Mouse (Mus musculus) megakaryocyte, embryonic 14.5 days (primary cell): Measurements from ENCODE around the gene Ntrk3. TPM values are rescaled to one million over a fixed set of nuclear protein-coding genes. Genes with fewer than 3 reads are reported as not detected.

Source experiments
- H3K27me3 ChIP-seq: replicated peaks from 2 replicates; pipeline ENCODE3; 2012; ENCODE audit warnings: inconsistent platforms
- H3K36me3 ChIP-seq: replicated peaks from 2 replicates; pipeline ENCODE3; 2012; ENCODE audit warnings: low read length, inconsistent platforms, mixed read lengths
- H3K4me1 ChIP-seq: 2 replicates; pipeline ENCODE4 v1.6.1; 2012; ENCODE audit warnings: inconsistent platforms
- H3K4me3 ChIP-seq: replicated peaks from 2 replicates; pipeline ENCODE3; 2012; ENCODE audit warnings: moderate library complexity, mild to moderate bottlenecking, inconsistent platforms
- H3K9me3 ChIP-seq: 2 replicates; pipeline ENCODE4 v1.6.1; 2012; ENCODE audit warnings: inconsistent platforms
- FLI1 ChIP-seq: IDR thresholded peaks from 2 replicates; pipeline ENCODE4 v1.6.1; 2012; ENCODE audit warnings: low read length, inconsistent platforms, mixed read lengths
- GATA1 ChIP-seq: IDR thresholded peaks from 3 replicates; pipeline ENCODE4 v1.6.1; 2012; ENCODE audit warnings: mixed read lengths, low read length, inconsistent platforms, borderline replicate concordance
- polyA plus RNA-seq: library from polyadenylated mRNA; stranded (reverse); fragments of >175 nt; gene quantifications from 2 replicates; pipeline ENCODE4 v1.2.3, GENCODE M21; 2012; ENCODE audit warnings: low replicate concordance; ENCODE audit not compliant: insufficient read depth

Ntrk3 gene
- polyA plus RNA-seq, 1 experiment: not detected

DNA sequence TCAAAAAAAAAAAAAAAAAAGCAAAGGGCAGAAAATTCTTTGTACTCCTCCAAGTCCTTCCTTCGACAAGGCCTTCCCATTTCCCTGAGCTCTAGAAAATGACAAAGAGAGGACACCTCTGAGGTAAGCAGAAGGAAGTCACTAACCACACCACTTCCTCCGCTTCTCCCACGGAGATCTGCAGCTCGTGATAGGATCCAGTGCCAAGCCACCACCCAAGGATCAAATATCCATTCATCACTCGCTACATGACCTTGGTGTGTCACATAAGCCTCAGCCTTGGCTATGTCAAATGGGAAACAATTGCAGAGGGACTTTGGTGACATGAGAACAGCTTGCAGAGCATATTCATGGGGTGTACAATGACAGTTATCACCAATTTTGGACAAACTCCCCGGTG lies 52.9 kb downstream of the Ntrk3 start:
- Histone ChIP-seq H3K36me3 (no peaks in the 10 kb centered on the region), H3K9me3 (0 out of 2 replicates have a peak, but pooled peaks cover 5% of the 10 kb centered on the region)

DNA sequence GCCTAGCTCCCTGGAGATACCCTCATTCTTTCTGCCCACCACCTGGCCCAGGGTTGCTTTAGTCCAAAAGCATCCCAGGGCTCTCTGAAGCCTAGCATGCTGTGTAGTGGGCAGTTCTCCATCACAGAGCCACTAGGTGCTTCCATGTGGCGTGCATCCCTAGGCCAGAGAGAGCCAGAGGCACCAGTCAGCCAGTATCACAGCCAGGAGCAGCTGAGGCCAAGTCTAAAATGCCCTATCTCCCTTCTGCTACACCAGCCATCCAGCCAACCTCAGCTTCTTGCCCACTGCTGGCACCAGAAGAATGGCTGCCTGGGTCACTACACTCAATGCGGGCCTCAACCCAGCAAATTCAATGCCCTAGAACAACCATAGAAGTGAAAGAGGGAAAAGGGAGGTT lies 56.9 kb downstream of the Ntrk3 start:
- Histone ChIP-seq H3K36me3 (no peaks in the 10 kb centered on the region), H3K4me1 (peaks cover 18% of the 10 kb centered on the region), H3K27me3 (no peaks in the 10 kb centered on the region)

More for the DNA sequence above, 52.9 kb downstream of the Ntrk3 start:
- Histone ChIP-seq H3K27me3 (peaks cover under 1% of the 10 kb centered on the region), H3K4me1 (peaks cover 17% of the 10 kb centered on the region), H3K4me3 (no peak overlapping the region)
- TF ChIP-seq GATA1 (no peak; the same call in 2 of the 3 replicates), FLI1 (no peak)

DNA sequence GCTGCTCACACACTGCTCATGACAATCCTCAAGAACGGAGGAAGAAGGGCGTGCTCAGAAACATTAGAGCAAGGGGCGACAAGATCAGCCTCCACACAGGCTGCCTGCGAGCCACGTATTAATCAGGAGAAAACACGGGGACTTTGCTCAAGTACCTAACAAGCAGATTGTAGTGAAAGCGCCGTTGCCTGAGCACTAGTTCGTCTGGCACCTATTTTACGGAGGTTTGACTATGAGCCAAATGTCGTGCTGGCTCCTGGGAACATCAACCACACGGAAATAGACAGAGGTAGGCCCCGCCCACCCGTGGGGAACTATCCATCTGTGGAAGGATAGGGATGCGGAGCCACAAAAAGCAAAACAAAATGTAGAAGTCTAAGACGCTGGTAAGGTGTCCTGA lies 68.4 kb downstream of the Ntrk3 start:
- H3K4me1 ChIP-seq: no peaks in the 10 kb centered on the region

More for the DNA sequence above, 56.9 kb downstream of the Ntrk3 start:
- Histone ChIP-seq H3K9me3 (no peaks in the 10 kb centered on the region), H3K4me3 (no peak overlapping the region)
- TF ChIP-seq GATA1 (no peak), FLI1 (no peak)

DNA sequence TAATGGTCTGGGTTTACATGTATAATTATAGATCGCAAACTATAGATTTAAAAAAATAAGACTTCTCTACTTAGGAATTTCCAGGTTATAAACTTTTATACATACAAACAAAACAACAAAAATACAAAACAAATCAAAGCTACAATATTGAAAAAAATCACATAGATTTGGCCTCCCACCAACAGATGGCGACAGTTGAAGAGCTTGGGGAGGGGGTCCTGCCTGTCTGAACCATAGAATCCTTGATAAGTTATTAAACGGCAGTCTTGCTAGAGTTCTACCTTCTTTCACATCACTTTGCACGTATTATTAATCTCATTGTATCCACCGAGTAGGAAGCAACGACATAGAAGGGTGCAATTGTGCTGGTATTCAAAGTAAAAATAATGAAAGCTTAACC lies 68.9 kb downstream of the Ntrk3 start:
- TF ChIP-seq FLI1 (no peak), GATA1 (no peak)
- H3K4me1 ChIP-seq: no peaks in the 10 kb centered on the region
- no peaks in the 10 kb centered on the region for H3K9me3 ChIP-seq
- no peak overlapping the region for H3K4me3 ChIP-seq
- no peaks in the 10 kb centered on the region for H3K27me3 ChIP-seq
- H3K36me3 ChIP-seq: no peaks in the 10 kb centered on the region

More for the DNA sequence above, 68.4 kb downstream of the Ntrk3 start:
- H3K4me3 ChIP-seq: no peak overlapping the region
- H3K27me3 ChIP-seq: no peaks in the 10 kb centered on the region
- no peaks in the 10 kb centered on the region for H3K9me3 ChIP-seq
- H3K36me3 ChIP-seq: no peaks in the 10 kb centered on the region
- no peak for TF ChIP-seq FLI1
- no peak for TF ChIP-seq GATA1

DNA sequence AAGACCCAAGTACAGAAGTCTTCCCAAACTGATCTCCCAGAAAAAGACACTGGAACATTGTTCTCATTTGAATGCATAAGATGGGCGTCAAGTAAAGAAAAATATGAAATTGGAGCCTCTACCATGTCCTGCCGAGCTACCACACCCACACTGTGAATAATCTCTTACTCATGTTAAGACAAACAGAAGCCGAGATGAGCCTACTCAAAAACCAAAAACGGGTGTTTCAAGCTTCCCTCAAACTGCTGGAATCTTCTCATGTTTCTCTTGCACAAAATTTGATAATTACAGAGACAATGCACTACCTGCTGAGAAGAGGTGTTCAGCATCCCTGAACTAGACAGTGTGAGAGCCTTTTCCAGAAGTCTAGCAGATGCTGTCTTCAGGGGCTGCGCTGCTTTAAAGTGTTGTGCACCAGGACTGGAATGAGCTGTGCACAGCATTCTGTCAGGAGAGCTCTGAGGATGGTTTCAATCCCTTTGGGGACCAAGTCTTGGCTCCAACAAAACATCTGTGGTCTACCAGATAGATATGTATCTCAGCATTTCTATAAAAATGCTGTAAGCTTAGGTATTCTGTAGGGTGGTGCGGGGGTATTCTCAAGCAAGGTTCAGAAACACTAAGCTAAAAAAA lies 69.7 kb downstream of the Ntrk3 start:
- Histone ChIP-seq H3K27me3 (no peaks in the 10 kb centered on the region), H3K36me3 (no peaks in the 10 kb centered on the region)
- TF ChIP-seq GATA1 (no peak), FLI1 (no peak)

DNA sequence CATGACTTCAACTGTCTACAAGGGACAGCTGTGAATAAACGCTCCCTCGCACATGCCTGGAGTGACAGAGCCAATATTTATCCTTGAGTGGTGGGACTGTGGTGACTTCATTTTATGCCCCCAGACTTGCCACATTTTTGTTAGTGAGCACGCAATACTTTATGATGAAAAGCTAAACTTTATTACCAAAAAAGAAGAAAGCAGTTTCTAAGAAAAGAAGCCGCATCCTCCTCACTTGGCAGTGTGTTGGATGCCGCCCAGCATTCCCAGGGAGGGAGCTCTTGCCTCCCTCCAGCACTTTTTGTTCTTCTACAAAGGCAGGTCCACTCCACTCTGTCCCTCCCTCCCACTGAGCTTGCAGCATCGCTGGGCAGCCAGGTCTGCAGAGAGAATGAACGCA lies 77.0 kb downstream of the Ntrk3 start:
- Histone ChIP-seq H3K4me3 (no peak overlapping the region), H3K4me1 (no peaks in the 10 kb centered on the region), H3K27me3 (peaks cover 11% of the 10 kb centered on the region), H3K9me3 (no peaks in the 10 kb centered on the region), H3K36me3 (no peaks in the 10 kb centered on the region)
- no peak for TF ChIP-seq GATA1
- TF ChIP-seq FLI1: no peak

More for the DNA sequence above, 69.7 kb downstream of the Ntrk3 start:
- no peak overlapping the region for H3K4me3 ChIP-seq
- no peaks in the 10 kb centered on the region for H3K4me1 ChIP-seq
- H3K9me3 ChIP-seq: no peaks in the 10 kb centered on the region

DNA sequence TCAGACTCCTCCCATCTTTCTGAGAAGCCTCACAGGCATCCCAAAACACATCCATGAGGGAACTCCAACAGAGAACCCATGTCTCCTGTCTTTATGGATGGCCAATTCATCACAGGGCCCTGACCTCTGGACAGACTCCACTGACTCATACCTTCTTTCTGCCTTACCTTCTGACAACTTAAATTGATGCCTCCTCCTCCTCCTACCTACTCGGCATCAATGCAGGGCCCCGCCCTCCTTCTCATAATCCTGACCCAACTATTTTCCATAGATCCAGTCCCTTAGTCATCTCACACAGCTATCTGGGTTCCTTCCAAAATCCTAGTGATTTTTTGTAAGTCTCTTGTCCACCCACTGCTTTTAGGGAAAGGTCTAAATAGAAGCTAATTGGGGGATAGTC lies 78.0 kb downstream of the Ntrk3 start:
- Histone ChIP-seq H3K36me3 (no peaks in the 10 kb centered on the region), H3K4me3 (no peak overlapping the region), H3K9me3 (no peaks in the 10 kb centered on the region), H3K4me1 (no peaks in the 10 kb centered on the region), H3K27me3 (peaks cover 11% of the 10 kb centered on the region)
- TF ChIP-seq GATA1: no peak
- TF ChIP-seq FLI1: no peak

DNA sequence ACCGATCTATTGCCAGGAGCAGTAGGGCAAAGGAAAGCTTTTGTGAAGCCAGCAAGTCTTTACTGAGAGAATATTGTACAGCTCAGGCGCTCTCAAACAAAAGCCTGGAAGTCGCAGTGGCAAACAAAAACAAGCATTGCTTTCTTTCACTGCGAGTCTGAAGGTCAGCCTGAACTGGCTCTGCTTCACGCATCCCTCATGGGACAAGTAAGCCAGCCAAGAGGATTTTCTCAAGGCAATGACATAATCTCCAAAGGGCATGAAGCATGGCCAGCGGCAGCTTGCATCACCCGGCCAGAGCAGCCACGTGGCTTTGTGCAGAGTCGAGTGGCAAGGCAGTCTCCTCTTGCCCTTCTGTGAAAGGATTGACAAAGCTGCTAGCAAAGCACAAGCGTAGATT lies 79.8 kb downstream of the Ntrk3 start:
- Histone ChIP-seq H3K4me3 (no peak overlapping the region), H3K36me3 (no peaks in the 10 kb centered on the region), H3K9me3 (no peaks in the 10 kb centered on the region), H3K4me1 (no peaks in the 10 kb centered on the region), H3K27me3 (peaks cover 16% of the 10 kb centered on the region)
- TF ChIP-seq GATA1 (no peak), FLI1 (no peak)

DNA sequence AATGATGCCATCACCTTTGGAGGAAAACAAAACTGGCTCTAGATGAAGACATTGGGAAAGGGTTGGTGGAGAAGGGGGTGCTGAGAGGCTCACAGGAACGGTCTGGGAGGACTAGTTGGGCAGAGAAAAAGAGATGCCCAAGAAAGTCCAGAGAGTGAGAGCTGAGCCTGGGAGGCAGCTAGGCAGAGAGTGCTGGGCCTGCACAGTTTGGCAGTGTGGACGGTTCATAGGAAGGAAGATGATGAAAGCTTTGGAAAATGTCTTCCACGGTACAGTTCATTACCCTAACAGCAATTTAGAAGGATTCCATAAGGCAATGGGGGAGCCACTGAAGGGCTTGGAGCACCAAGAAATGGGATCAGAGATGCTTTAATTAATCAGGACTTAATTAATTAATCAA lies 81.6 kb downstream of the Ntrk3 start:
- Histone ChIP-seq H3K4me1 (no peaks in the 10 kb centered on the region), H3K36me3 (no peaks in the 10 kb centered on the region), H3K4me3 (no peak overlapping the region), H3K9me3 (no peaks in the 10 kb centered on the region), H3K27me3 (peaks cover 18% of the 10 kb centered on the region)
- TF ChIP-seq FLI1 (no peak), GATA1 (no peak)

DNA sequence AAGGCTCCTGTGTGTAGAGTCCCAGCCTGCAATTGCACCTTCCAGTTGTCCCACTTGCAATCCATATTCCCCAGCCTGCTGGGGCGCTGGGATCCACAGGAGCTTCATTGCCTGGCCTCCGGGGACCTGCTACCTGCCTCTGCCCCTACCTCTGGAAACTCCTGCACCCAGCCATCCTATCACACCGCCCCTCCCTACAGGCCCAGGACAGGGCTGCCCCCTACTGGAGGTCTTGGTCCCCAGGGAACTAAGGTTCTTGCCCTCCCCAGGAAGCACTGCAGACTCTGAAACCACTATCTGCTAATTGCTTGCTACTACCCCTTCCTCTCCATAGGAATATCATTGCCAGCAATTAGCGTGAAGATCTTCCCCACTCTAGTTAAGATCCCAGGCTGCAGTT lies 84.1 kb downstream of the Ntrk3 start:
- Histone ChIP-seq H3K9me3 (no peaks in the 10 kb centered on the region), H3K27me3 (peaks cover 18% of the 10 kb centered on the region), H3K4me3 (no peak overlapping the region), H3K4me1 (no peaks in the 10 kb centered on the region), H3K36me3 (no peaks in the 10 kb centered on the region)
- no peak for TF ChIP-seq GATA1
- no peak for TF ChIP-seq FLI1

DNA sequence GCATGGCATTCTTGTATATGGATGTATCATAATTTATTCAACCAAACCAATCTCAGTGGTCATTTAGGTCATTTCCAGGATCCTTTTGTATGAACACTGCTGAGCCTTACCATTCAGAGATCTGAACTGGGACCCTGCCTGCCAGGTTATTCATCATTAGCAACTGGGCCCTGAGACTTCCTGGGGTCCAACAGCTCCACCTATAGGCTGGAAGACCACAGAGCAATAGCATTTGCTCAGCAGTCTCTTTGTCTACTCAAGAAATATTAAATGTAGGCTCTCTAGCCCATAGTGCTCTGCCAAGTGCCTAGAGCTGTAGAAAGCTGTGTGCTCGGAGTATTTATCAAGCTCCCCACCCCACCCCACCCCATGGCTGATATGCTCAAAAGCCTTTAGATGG lies 85.5 kb downstream of the Ntrk3 start:
- Histone ChIP-seq H3K9me3 (no peaks in the 10 kb centered on the region), H3K4me1 (no peaks in the 10 kb centered on the region), H3K4me3 (no peak overlapping the region), H3K27me3 (peaks cover 13% of the 10 kb centered on the region), H3K36me3 (no peaks in the 10 kb centered on the region)
- TF ChIP-seq GATA1 (no peak), FLI1 (no peak)
